Mouse (Mus musculus) intestine, postnatal 0 days (tissue): ENCODE data around the gene AI987944. TPM values are rescaled to one million over a fixed set of nuclear protein-coding genes. Genes with fewer than 3 reads are reported as not detected.

Source experiments
- ATAC-seq: fragments of 200-750 bp; cut with Nextera tagmentation; 2 replicates; pipeline ENCODE4 v1.8.0; 2017; ENCODE audit warnings: mild to moderate bottlenecking, moderate TSS enrichment, moderate library complexity
- H3K27ac ChIP-seq: fragments of 300-500 bp; sonication (generic); 2 replicates; pipeline ENCODE4 v1.5.1; 2014; ENCODE audit warnings: mild to moderate bottlenecking, low read depth, low read length, moderate library complexity
- H3K27me3 ChIP-seq: fragments of 300-500 bp; sonication (generic); replicated peaks from 2 replicates; pipeline ENCODE4 v1.6.1; 2014; ENCODE audit warnings: low read length, mixed read lengths; ENCODE audit not compliant: control insufficient read depth, insufficient read depth
- H3K36me3 ChIP-seq: fragments of 300-500 bp; sonication (generic); 2 replicates; pipeline ENCODE4 v1.6.1; 2014; ENCODE audit warnings: mild to moderate bottlenecking, moderate library complexity; ENCODE audit not compliant: control insufficient read depth, insufficient read depth
- H3K4me1 ChIP-seq: fragments of 300-500 bp; sonication (generic); replicated peaks from 2 replicates; pipeline ENCODE4 v1.6.1; 2014; ENCODE audit warnings: antibody characterized with exemption, low read length, mixed read lengths; ENCODE audit not compliant: control insufficient read depth, insufficient read depth
- H3K4me2 ChIP-seq: fragments of 300-500 bp; sonication (generic); replicated peaks from 2 replicates; pipeline ENCODE4 v1.6.1; 2014; ENCODE audit warnings: low read depth, mild to moderate bottlenecking, moderate library complexity
- H3K4me3 ChIP-seq: fragments of 300-500 bp; sonication (generic); 2 replicates; pipeline ENCODE4 v1.5.1; 2014; ENCODE audit warnings: low read depth, low read length
- H3K9ac ChIP-seq: fragments of 300-500 bp; sonication (generic); 2 replicates; pipeline ENCODE4 v1.6.1; 2014; ENCODE audit warnings: mild to moderate bottlenecking, low read depth, low read length
- H3K9me3 ChIP-seq: fragments of 300-500 bp; sonication (generic); 2 replicates; pipeline ENCODE4 v1.6.1; 2016; ENCODE audit warnings: mixed run types; ENCODE audit not compliant: control insufficient read depth
- CTCF ChIP-seq: sonication (generic); IDR thresholded peaks from 2 replicates; pipeline ENCODE4 v1.5.1; 2016; ENCODE audit warnings: low read depth, mild to moderate bottlenecking, control low read depth, antibody characterized with exemption, moderate library complexity
- WGBS: fragments of 180-500 bp; shearing (Covaris S2); extraction: QIAGEN DNeasy Blood & Tissue Kit; methylation state at CpG from one replicate; pipeline ENCODE4 v1.1.7; 2014; 5-methylcytosine and 5-hydroxymethylcytosine counted together
- polyA plus RNA-seq: library from polyadenylated mRNA; unstranded; fragments of >200 nt; fragmentation: Nextera tagmentation; extraction: Ambion mirVana; gene quantifications from 2 replicates; pipeline ENCODE4 v1.2.1, GENCODE M21; 2015

The AI987944 gene
- polyA plus RNA-seq: 10.0 and 10.1 TPM in 2 replicates

DNA sequence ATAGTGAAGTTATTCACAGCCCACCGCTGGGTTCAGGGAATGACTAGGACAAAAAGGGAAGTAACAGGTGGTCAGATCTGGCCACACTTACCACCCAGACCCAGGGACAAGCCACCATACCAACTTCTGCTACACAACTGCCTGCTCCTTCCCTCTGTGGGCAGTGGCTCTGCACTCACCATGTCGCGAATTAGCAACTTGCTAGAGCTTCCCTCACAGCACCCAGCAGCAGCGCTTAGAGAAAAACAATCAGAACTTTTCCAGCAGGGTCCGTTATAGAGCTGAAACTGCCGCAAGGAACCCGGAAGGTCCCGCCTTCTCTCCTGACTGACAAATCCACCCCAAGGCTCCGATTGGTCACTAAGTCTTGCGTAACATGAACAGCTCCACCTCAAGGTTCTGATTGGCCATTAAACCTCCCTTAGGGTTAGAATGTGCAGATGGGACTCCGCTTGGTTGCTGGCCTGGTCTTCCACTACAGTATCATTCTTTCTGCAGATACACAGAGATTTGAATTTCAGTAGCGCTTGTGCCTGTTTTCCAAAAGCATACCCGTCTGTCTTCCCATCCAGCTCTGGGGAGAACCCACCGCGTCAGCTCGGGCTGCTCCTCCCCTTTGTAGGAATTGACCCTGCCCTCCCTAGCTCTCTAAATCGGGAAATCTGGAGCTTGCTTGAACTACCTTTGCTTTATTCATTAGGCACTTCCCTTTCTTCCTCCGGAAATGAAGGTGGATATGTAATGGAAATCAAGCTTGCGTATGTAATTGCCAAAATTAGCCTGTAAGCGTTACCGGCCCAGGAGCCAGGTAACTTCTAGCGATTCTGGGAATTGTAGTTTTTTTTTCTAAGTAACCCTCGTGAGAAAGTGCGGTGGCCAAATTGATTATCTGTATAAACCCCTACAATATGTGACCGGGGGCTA, at the start of gene AI987944:
Gene AI987944, minus strand, starts transcription at position 332 of the 924 bp plus-strand sequence.
- ATAC-seq: peak; percentile 100
- Histone ChIP-seq H3K27me3 (no peaks in the 10 kb centered on the region), H3K4me1 (no peaks in the 10 kb centered on the region), H3K4me3 (peak within 1 kb of the TSS; percentile 69), H3K4me2 (peak within 1 kb of the TSS; percentile 70), H3K9ac (peak within 1 kb of the TSS; percentile 53), H3K9me3 (no peaks in the 10 kb centered on the region), H3K36me3 (no peaks in the 10 kb centered on the region), H3K27ac (peak within 1 kb of the TSS; percentile 60)
- 0 out of 2 replicates have a peak, but pooled peaks have one; percentile 23 for TF ChIP-seq CTCF
- WGBS: under 1% methylated on average over 25 of the region's 25 CpGs

- Histone ChIP-seq H3K4me3 (no peak overlapping the region), H3K4me2 (no peak overlapping the region), H3K9me3 (no peaks in the 10 kb centered on the region), H3K27ac (no peak overlapping the region), H3K27me3 (no peaks in the 10 kb centered on the region), H3K36me3 (no peaks in the 10 kb centered on the region), H3K9ac (no peak overlapping the region), H3K4me1 (no peaks in the 10 kb centered on the region)
- no peak for ATAC-seq
- WGBS: 74% methylated on average over 4 of the region's 4 CpGs
- no peak for TF ChIP-seq CTCF
These were observed 951 bp upstream of the AI987944 start for GRCm38 (mm10) chr7:41394130-41394529.

Other genes with a start within 250 kb of the AI987944 start
- gene Gm5592, start 239.5 kb downstream of the AI987944 start, polyA plus RNA-seq: not detected in 2 replicates
- 0.07 TPM in 2 replicates for gene Vmn2r57, start 55.3 kb upstream of the AI987944 start, polyA plus RNA-seq
- not detected in 2 replicates for gene Gm20449, start 106.0 kb upstream of the AI987944 start, polyA plus RNA-seq
- gene AW146154, start 106.5 kb upstream of the AI987944 start, polyA plus RNA-seq: 5.5 and 6.3 TPM in 2 replicates
- not detected in 2 replicates for gene Gm6871, start 180.3 kb upstream of the AI987944 start, polyA plus RNA-seq
- gene 2610021A01Rik, start 205.9 kb upstream of the AI987944 start, polyA plus RNA-seq: 4.4 and 4.6 TPM in 2 replicates
- 4.4 and 4.8 TPM in 2 replicates for gene Zfp788, start 239.8 kb upstream of the AI987944 start, polyA plus RNA-seq